Mouse (Mus musculus): ENCODE data around the gene Pet117.

- TF ChIP-seq CTCF (IDR thresholded peaks at IDR 0.05; ENCODE audit: extremely low read depth, insufficient read depth, insufficient read length, insufficient replicate concordance) (no peak), POLR2A (IDR thresholded peaks at IDR 0.05; ENCODE audit: low read depth, low read length) (no peak)
Measured at GRCm38 (mm10) chr2:144369511-144369910, 715 bp downstream of the Pet117 start.

All from spleen, adult 2 months (tissue).